Mouse (Mus musculus): ENCODE measurements at regions not wholly inside any gene's neighbourhood (a gene's known extent, or its start where the extent isn't known, plus 50 kb on each side); places are given as distances from the start of the nearest gene placed in this dataset.
A peak's percentile ranks its signal among the peaks of the same experiment; 100 is the strongest.
"Not testable (repeated sequence)": the region's sequence is repeated elsewhere in the genome, so short reads cannot be mapped to it uniquely, and the experiment has no call there.

GRCm38 (mm10) chr7:118320307-118320706, 76.8 kb upstream of the Smg1 start:
- ATAC-seq (replicated peaks; ENCODE audit: low read depth, poor library complexity, severe bottlenecking): no peak

- ATAC-seq (replicated peaks; ENCODE audit: low read depth, poor library complexity, severe bottlenecking): no peak
Observed at GRCm38 (mm10) chr7:118318432-118319135, 75.1 kb upstream of the Smg1 start.

- not testable (repeated sequence) for ATAC-seq (replicated peaks; ENCODE audit: low read depth, poor library complexity, severe bottlenecking)
Observed at GRCm38 (mm10) chr7:118314886-118315285, 71.4 kb upstream of the Smg1 start.

- no peak for ATAC-seq (replicated peaks; ENCODE audit: low read depth, poor library complexity, severe bottlenecking)
Observed at GRCm38 (mm10) chr7:118314228-118314658, 70.8 kb upstream of the Smg1 start.

- no peak for ATAC-seq (replicated peaks; ENCODE audit: low read depth, poor library complexity, severe bottlenecking)
Observed at GRCm38 (mm10) chr7:118313818-118314217, 70.3 kb upstream of the Smg1 start.

- ATAC-seq (replicated peaks; ENCODE audit: low read depth, poor library complexity, severe bottlenecking): no peak
Observed at GRCm38 (mm10) chr7:118309733-118310132, 66.3 kb upstream of the Smg1 start.

- ATAC-seq (replicated peaks; ENCODE audit: low read depth, poor library complexity, severe bottlenecking): no peak
Observed at GRCm38 (mm10) chr7:118308882-118309281, 65.4 kb upstream of the Smg1 start.

- peak; percentile 98 for ATAC-seq (replicated peaks; ENCODE audit: low read depth, poor library complexity, severe bottlenecking)
Observed at GRCm38 (mm10) chr7:118304812-118305211, 61.3 kb upstream of the Smg1 start.

- ATAC-seq (replicated peaks; ENCODE audit: low read depth, poor library complexity, severe bottlenecking): no peak
Observed at GRCm38 (mm10) chr7:118304338-118304737, 60.9 kb upstream of the Smg1 start.

- no peak for ATAC-seq (replicated peaks; ENCODE audit: low read depth, poor library complexity, severe bottlenecking)
Observed at GRCm38 (mm10) chr7:118303921-118304320, 60.5 kb upstream of the Smg1 start.

- ATAC-seq (replicated peaks; ENCODE audit: low read depth, poor library complexity, severe bottlenecking): no peak
Observed at GRCm38 (mm10) chr7:118300678-118301342, 57.3 kb upstream of the Smg1 start.

- ATAC-seq (replicated peaks; ENCODE audit: low read depth, poor library complexity, severe bottlenecking): peak; percentile 92
Observed at GRCm38 (mm10) chr7:118297613-118298012, 54.1 kb upstream of the Smg1 start.

- no peak for ATAC-seq (replicated peaks; ENCODE audit: low read depth, poor library complexity, severe bottlenecking)
Observed at GRCm38 (mm10) chr7:118296856-118297518, 53.5 kb upstream of the Smg1 start.

- no peak for ATAC-seq (replicated peaks; ENCODE audit: low read depth, poor library complexity, severe bottlenecking)
Observed at GRCm38 (mm10) chr7:118295855-118296254, 52.4 kb upstream of the Smg1 start.

GRCm38 (mm10) chr7:118295275-118295674, 51.8 kb upstream of the Smg1 start:
- ATAC-seq (replicated peaks; ENCODE audit: low read depth, poor library complexity, severe bottlenecking): no peak

- no peak for ATAC-seq (replicated peaks; ENCODE audit: low read depth, poor library complexity, severe bottlenecking)
Observed at GRCm38 (mm10) chr7:118294637-118295036, 51.2 kb upstream of the Smg1 start.

All from common myeloid progenitor, adult 5-6 weeks (primary cell).